Mouse (Mus musculus) gastrocnemius, postnatal 36 days (tissue): Measurements from ENCODE around the gene Gm48552. TPM values are rescaled to one million over a fixed set of nuclear protein-coding genes. Genes with fewer than 3 reads are reported as not detected.

Experiments used
- DNase-seq, 2 experiments: peaks; one replicate each; pipeline ENCODE4 v3.0.0; 2022
- intact Hi-C: fragments of 180-260 bp; cut with DNase I; formaldehyde crosslinking; loops from one replicate; pipeline ENCODE4 v1.15.1; 2025
- total RNA-seq, 2 experiments: library from RNA; stranded (reverse); gene quantifications; 2 replicates each; pipeline ENCODE4 v1.2.3; 2021

Gene Gm48552
- total RNA-seq, 2 experiments from 2014 or later = 0.59 to 0.77 TPM

DNA sequence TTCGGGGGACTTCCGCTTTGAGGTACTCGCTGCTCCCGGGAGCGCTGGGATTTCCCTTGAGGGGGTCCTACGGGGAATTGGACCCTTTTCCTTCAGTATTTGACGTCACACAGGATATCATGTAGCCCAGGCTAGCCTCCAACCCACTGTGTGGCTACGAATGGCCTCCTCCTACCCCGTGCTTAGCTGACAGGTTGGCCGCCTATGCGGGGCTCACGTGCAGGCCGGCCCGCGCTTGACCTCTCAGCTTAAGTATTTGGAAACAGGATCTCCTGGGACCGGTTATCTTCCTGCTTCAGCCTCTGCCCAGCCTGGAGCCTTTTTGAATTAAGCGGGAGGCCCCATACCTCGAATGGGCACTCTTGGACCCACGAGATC, 4.2 kb upstream of the Gm48552 start:
- intact Hi-C loops = no loop called here
- no peak for DNase-seq

DNA sequence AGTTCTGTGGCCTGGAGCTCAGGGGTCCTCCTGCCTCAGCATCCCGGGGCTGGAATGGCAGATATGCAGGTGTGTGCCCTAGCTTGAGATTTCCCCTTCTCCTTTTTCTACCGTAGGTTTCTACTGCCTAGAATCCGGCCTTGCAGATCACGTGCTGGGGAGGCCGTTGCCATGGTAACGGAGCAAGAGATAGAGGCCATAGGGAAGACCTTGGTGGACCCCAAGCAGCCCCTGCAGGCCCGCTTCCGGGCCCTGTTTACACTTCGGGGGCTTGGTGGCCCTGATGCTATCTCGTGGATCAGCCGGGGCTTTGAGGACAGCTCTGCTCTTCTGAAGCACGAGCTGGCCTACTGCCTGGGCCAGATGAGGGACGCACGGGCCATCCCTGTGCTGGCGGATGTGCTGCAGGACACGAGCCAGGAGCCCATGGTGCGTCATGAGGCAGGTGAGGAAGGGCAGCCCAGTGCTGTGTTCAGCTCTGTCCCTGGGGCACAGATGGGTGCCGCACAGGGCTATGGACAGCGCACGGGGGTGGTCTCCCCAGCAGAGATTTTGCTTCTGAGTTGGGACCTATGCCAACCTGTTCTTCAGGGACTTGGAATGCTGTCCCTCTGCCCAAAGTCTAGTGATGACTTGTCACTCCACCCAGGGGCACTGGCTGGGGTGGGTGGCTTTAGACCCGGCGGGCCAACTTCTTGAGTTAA, 3.0 kb upstream of the Gm48552 start:
- intact Hi-C loops = no loop called here
- DNase-seq = no peak

DNA sequence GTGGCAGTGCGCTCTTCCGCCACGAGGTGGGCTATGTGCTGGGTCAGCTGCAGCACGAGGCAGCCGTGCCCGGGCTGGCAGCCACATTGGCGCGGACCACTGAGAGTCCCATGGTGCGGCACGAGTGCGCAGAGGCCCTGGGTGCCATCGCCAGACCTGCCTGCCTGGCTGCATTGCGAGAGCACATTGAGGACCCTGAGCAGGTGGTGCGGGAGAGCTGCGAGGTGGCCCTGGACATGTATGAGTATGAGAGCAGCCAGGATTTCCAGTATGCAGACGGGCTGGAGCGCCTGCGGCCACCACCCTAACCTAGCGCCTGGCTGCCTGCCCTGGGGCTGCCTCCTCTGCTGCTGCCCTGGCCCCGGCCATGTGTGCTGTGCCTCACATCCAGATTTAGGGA, 1.1 kb upstream of the Gm48552 start:
- DNase-seq = no peak
- intact Hi-C loops = no loop called here

DNA sequence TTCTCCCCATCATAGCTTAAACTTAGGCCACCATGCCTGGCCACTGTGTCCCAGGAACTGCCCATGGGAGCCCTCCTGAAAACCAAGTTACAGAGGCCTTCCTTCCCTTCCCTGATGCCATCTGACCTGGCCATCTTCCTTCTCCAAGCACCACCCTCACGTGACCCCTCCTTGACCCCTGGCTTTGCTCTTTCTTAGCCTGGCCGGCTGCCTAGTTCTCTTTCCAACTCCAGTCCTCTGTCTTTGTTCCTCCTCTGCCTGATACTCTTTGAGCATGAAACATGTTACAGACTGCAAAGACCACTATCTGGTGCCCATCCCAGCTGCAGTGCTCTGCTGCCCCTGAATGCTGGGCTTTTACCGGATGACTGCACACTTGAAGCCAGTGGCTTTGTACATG, 568 bp downstream of the Gm48552 start:
- DNase-seq = no peak
- intact Hi-C loops = no loop called here

DNA sequence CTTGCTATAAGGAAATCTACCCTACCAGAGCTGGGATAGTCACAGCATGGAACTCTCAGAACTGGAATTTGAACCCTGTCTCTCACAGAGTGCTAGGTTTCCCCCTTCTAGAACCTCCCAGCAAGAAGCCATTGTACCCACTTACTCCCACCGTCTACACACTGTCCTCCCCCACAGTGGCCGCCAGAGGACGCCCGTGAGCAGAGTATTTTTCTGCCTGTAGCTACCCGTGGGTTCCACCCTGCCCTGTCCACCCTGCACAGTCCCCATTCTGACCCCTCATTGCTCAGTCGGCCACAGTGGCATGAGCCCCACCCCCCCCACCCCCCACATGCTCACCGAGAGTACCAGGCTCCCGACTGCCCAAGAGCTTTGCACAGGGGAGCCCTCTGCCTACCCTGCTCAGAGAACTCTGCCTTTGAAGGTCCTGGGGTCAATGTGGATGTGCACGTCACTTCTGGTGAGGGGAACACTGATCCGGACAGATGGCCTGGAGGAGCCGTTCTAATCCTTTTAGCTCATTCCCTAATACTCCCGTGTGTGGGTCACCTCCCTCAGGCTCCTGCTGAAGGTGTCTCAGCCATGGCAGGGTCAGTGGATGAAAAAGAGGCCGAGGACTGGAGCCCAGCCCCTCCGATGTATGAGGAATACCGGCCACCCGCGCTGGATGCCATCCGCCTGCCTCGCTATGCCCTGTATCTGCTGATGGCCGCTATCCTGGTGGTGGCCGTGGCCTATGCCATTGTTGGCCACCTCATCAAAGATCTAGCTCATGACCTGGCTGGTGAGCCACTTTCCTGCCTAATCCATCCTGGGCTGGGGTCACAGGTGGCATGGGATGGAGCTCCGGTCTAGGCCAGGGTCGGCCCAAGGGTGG, 1.2 kb downstream of the Gm48552 start:
- peak; percentile 68 to 79 for DNase-seq
- intact Hi-C loops = loop anchor here (2.0 kb wide), 1 partner anchor 61 kb away; no protein-coding TSS in a partner anchor

DNA sequence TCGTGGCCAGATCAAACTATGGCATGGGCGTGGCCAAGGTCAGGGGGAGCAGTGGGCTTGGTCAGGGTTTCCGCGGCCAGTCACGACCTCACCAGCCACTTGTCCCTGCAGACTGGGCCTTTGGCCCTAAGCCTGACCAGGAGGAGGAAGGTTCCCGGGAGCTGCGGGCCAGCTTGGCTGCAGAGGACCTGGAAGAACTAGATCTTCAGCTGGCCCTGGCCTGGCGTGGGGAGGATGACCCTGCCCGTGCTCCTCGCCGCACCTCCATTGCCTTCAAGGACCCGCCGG, 1.8 kb downstream of the Gm48552 start:
- intact Hi-C loops = loop anchor here (2.0 kb wide), 1 partner anchor 60 kb away; no protein-coding TSS in a partner anchor
- no peak for DNase-seq

DNA sequence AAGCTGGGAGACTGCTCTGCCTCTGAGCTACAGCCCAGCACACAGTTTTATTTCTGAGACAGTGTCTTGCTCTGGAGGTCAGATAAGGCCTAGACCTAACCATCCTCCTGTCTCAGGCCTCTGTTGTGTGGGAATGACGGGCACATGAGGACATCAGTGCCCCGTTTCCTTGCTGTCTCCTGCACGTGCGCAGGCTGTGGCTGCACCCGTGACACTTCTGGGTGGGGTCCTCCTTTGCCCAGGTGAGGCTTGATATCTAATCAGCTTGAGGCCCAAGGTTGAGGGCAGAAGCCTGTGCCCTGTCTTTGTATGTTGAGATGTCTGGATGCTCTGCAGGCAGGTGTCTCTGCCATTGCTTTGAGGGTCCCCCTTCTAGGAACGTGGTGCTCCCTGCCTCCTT, 3.5 kb downstream of the Gm48552 start:
- no peak for DNase-seq
- intact Hi-C loops = loop anchor here (2.0 kb wide), 1 partner anchor 45 kb away; no protein-coding TSS in a partner anchor

DNA sequence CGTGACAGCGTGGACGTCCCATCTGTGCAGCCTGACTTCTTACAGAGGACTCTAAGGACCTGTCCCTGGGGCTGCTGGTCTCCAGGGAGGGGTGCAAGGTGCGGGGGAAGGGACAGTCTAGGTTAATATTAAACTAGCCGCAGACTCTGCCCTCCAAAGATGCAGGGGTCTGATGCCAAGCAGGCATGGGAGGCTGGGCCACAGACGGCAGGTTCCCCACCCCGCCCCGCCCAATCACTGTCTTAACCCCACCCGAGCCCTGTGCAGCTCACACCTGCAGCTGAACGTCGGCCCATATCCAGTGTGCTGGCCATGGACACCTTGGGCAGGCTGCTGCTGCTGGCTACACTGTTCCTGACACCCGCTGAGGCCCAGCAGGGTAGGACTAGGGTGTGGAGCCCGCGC, 4.0 kb downstream of the Gm48552 start, which contains the start of gene Smim24:
Gene Smim24 (plus strand): TSS at position 271 of the 405 bp plus-strand sequence.
- no peak for DNase-seq
- intact Hi-C loops = loop anchor here (2.0 kb wide), 1 partner anchor 44 kb away; no protein-coding TSS in a partner anchor

DNA sequence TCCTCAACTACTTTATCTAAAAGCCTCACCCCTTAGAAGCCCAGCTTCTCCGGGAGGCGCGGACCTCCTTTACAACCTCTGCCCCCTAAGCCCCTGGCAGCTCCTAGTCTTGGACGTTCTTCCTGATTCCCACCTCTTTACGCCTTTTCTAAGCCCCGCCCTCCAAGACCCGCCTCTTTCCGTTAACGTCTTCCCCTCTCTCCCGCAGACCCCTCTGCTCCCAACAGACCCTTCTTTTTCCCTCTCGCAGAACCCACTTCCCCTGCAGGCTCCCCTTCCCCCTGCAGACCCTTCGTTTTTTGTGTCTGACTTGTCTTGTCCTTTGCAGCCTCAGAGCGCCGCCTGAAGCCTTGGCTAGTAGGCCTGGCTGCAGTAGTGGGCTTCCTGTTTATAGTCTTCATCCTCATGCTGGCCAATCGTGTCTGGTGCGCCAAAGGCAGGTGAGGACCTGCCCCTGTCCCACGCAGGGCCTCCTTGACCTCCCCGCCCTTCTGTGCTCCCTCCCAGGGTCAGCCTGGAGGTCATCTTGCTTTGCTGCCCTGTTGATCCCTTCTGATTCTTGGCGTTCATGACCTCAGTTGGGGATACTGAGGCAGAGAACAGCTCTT, 4.8 kb downstream of the Gm48552 start:
- intact Hi-C loops = loop anchor here (2.0 kb wide), 1 partner anchor 43 kb away; no protein-coding TSS in a partner anchor
- no peak for DNase-seq

DNA sequence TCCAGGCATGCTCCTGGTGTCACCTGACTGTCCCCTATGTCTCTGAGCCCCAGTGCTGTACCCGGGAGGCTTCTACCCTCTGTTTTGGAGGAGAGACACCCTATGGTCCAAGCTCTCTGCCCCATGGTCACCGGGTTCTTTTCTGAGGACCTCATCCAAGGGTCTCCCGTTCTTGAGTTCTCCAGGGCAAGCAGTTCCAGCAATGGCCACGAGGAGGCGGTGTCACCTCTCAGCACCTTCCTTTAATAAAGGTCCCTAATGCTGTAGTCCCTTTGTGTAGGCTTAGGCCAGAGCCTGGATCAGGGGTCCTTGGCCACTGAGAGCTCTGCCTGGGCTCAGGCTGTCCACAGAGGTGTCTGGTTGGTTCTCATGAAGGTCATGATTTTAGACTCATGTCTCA, 6.3 kb downstream of the Gm48552 start:
- intact Hi-C loops = no loop called here
- DNase-seq = peak in 1 of 2 experiments; percentile 67

DNA sequence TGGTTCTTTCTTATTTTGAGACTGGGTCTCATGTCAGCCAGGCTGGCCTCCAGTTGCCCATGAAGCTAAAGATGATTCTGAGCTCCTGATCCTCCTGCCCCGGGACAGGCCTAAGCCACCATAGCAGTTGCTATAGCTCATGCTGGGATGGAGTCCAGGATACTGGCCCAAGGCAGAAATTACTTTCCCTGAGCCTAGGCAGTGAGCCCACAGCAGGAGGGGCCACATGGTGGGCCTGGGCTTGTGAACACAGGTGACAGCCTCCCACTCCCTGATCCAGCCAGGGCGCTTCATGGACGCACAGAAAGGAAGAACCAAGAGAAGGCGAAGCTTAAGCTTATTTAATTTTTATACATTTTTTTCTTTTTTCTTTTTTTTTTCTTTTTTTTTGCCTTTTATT, 7.1 kb downstream of the Gm48552 start:
- intact Hi-C loops = no loop called here
- DNase-seq = no peak

DNA sequence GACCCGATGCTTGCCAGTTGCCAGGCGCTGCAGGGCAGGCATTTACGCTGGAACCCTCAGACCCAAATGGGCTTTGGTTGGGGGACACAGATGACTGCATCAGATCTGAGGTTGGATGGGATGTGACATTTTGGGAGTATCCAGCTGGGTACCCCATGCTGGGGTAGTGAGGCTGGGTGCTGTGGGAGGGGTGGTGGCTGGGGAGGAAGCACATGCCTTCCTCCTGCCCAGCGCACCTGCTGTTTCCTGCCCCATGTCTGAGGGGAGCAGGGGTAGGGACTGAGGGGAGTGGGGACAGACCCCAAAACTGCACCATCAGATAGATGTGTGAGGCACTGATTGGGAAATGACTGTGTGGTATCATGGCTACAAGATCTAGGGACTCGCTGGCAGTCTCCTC, 7.9 kb downstream of the Gm48552 start:
- no peak for DNase-seq
- intact Hi-C loops = no loop called here

DNA sequence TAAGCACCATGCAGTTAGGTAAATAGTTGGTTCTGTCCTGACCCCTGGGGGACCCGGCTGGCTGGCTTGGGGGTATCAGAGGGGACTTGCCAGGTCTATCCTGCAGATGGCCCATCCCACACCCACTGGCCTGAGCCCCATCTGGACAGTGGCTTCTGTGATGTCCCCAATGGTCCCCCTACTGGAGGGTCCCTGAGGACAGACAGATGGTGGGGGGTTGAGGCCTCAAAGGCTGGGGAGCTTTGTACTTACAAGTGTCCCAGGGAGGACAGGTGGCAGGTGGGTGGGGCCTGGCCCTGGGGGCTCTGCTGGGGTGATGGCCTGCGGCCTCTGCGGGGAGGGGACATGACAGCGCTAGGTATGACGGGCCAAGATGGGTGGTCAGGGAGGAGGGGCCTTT, 10.5 kb downstream of the Gm48552 start:
- DNase-seq = no peak
- intact Hi-C loops = no loop called here

DNA sequence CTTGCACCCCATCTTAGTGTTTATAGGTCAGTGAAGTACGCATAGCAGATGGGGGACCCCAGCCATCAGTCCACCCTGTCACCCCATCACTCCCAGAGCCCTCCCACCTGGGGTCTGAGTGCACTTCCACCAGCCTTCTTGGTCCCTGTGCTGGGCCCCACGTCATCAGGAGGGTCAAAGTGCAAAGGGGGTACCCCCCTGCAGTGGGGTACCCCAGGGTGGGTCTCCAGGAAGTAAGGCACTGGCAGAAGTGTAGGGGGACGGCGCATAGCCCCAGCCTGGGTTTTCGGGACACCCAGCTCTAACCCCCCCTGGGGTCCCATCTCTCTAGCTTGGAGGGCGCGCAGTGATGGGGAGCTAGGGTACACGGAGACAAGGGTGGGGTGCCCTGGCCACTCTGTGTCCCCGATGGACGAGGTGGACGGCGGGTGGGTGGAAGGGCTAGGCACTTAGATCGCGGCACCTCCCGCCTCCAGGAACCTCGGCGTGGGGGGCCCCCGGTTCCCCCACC, 11.0 kb downstream of the Gm48552 start:
- intact Hi-C loops = no loop called here
- DNase-seq = no peak

DNA sequence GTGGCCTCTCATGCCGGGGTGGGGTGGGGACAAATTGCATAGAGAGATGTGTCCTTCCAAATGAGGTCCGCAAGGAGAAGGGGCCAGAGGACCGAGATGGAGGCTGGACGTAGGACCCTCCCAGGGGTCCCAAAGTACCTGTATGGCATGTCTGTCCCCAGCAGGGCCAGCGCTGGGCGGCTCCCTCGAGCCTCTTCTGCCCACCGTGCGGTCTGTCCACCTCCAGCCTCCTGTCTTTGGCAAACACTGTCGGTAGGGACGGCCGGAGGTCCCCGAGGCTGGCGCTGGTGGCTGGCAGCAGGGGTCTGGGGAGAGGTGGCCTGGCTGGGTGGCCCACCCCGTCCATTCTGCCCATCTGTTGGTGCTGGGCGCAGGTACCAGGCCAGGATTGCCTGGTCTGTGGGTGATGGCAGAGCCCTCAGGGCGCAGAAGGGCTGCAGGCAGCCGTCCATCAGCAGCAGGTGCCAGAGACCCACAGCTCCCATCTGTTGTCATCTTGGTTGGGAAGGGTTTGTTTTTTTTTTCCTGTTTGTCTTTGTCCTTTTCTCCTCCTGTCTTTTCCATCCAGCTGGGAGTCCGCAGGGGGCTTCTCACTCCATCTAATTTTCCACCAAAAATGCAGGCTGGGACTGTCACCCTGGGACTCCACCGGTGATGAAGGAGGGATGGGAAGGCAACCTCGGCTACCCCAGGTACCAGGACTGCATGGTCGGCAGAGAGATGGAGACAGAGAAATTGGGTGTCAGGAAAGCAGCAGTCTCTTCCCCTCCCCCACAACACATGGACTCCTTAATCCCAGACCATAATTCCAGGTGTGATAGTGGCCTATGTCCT, 11.8 kb downstream of the Gm48552 start:
- intact Hi-C loops = no loop called here
- DNase-seq = no peak

DNA sequence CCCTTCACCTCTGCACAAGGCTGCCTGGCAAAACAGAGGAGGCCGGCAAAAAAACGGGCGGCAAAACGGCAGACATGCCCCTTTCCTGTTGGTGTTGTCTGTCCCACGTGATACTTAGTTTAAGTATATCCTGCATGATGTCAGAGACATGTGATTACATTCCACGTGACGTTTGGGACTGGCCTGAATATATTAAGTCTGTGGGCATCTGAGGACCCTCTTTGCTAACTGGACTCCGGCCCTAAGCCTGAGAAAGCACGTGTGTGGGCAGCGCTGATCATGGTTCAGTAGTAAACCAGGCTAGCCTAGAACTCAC, 12.4 kb downstream of the Gm48552 start:
- DNase-seq = no peak
- intact Hi-C loops = no loop called here

DNA sequence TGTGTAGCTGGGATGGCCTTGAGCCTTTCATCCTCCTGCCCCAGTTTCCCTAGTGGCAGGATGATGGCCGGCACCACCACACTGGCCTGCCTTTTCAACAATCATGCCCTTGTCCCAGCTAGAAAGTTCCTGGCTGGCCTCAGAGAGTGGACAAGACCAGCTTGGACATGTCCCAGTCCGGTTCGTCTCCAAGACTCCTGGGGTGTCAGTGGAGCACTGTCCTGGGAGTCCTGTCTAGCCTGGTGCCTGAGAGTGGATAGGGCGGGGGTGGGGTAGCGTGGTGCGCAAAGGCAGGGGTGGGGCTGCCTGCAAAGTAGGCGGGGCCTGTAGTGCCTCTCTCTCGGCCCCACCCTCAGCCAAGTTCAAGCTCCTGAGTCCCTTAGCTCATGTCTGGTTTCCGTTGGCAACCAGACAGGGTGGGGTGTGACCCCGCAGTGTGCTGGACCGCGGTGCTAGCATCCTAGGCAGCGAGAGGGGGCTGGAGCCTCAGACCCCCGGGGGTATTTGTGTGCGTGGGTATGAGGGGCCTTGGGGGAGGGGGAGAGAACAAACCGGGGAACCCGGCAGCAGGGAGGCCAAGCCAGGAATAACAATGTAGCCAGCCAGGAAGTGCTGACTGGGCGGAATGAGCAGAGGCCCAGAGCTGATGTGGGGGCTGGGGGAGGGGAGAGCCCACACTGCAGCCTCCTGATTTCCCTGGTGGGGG, 12.9 kb downstream of the Gm48552 start:
- intact Hi-C loops = no loop called here
- peak in 1 of 2 experiments; percentile 77 for DNase-seq

DNA sequence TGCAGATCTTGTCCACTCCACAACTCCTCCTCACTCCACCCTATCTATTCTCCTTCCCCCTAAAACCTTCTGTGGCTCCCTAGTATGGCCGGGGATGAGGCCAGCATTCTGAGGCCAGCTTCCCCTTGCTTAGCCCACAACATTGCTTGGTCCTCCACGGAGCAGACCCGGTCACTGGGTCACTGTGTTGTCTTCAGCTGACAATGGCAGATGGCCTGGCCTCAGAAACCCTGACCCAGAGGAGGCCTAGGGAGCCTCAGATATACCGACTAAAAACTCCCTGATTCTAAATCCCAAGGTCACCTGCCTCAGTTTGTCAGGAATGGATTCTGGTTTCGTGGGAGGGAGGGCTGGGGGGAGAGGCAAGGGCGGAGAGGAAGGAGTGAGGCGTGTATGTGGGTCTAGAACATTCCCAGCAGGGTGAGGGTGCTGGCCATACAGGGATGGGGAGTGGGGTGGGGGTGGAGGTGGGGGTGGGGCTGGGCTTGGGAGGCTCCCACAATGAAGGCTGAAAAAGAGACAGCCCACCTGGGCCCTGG, 13.5 kb downstream of the Gm48552 start:
- DNase-seq = no peak
- intact Hi-C loops = no loop called here

DNA sequence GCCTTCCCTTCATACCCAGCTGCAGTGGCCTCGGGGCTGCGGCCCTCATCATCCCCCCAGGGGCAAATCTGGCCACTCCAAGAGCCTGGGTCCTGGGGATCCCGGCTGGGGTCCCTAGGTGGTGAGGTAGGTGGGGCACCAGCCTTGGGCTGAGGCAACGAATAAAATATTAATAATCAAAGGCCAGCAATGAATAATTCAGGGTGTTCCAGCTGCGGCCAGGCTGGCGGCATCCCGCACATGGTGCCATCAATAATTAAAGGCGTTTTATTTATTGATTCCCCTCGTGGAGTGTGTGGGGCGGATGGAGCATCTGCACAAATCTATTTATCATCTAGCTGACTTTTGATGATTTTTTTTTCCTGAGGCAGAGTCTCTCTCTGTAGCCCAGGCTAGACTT, 14.7 kb downstream of the Gm48552 start:
- intact Hi-C loops = no loop called here
- DNase-seq = no peak

DNA sequence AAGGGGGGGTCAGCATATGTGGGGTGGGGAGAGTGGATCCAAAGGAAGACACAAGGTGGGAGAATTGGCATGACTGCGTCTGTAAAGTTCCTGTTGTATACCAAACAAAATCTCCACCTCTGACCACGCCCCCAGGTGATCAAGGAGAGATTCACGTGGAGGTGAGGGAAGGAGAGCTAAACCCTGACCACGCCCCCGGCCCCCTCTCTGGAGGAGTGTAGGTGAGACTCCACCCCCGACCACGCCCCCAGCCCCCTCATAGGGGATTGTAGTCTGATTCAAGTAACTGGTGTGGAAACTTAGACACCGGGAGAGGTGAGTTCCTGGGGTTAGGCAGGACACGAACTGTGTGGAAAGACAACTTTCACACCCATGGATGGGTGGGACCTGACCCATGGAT, 15.3 kb downstream of the Gm48552 start:
- no peak for DNase-seq
- intact Hi-C loops = no loop called here
